Mouse (Mus musculus) lung, embryonic 14.5 days (tissue): ENCODE measurements around the gene Dhdds. TPM values are rescaled to one million over a fixed set of nuclear protein-coding genes. Genes with fewer than 3 reads are reported as not detected.
A peak's percentile ranks its signal among the peaks of the same experiment; 100 is the strongest.

ENCODE experiments used
- ATAC-seq: fragments of 200-750 bp; cut with Nextera tagmentation; 2 replicates; pipeline ENCODE4 v1.8.0; 2017; ENCODE audit warnings: mild to moderate bottlenecking, moderate TSS enrichment, moderate library complexity; ENCODE audit not compliant: insufficient read depth
- DNase-seq: peaks from one replicate; pipeline ENCODE4 v3.0.0-alpha.2; 2015
- H3K27ac ChIP-seq: fragments of 300-500 bp; sonication (generic); 2 replicates; pipeline ENCODE4 v1.5.1; 2014; ENCODE audit warnings: low read depth, mild to moderate bottlenecking, moderate library complexity
- H3K27me3 ChIP-seq: fragments of 300-500 bp; sonication (generic); 2 replicates; pipeline ENCODE4 v1.6.1; 2014; ENCODE audit warnings: low read length, control low read depth; ENCODE audit not compliant: insufficient read depth
- H3K36me3 ChIP-seq: fragments of 300-500 bp; sonication (generic); 2 replicates; pipeline ENCODE4 v1.6.1; 2014; ENCODE audit warnings: control low read depth; ENCODE audit not compliant: insufficient read depth
- H3K4me1 ChIP-seq: fragments of 300-500 bp; sonication (generic); 2 replicates; pipeline ENCODE4 v1.6.1; 2014; ENCODE audit warnings: antibody characterized with exemption, control low read depth; ENCODE audit not compliant: insufficient read depth
- H3K4me2 ChIP-seq: fragments of 300-500 bp; sonication (generic); 2 replicates; pipeline ENCODE4 v1.6.1; 2014; ENCODE audit warnings: mild to moderate bottlenecking
- H3K4me3 ChIP-seq: fragments of 300-500 bp; sonication (generic); 2 replicates; pipeline ENCODE4 v1.5.1; 2014; ENCODE audit warnings: low read depth, low read length
- H3K9ac ChIP-seq: fragments of 300-500 bp; sonication (generic); 2 replicates; pipeline ENCODE4 v1.6.1; 2014
- H3K9me3 ChIP-seq: fragments of 300-500 bp; sonication (generic); 2 replicates; pipeline ENCODE4 v1.6.1; 2016; ENCODE audit warnings: low read depth, low read length, control low read depth
- CTCF ChIP-seq: IDR thresholded peaks from 2 replicates; pipeline ENCODE4 v1.5.1; 2016; ENCODE audit warnings: antibody characterized with exemption, low read depth
- WGBS: fragments of 180-500 bp; shearing (Covaris S2); extraction: QIAGEN DNeasy Blood & Tissue Kit; methylation state at CpG from one replicate; pipeline ENCODE4 v1.1.7; 2014; 5-methylcytosine and 5-hydroxymethylcytosine counted together
- polyA plus RNA-seq: library from polyadenylated mRNA; unstranded; fragments of >200 nt; fragmentation: Nextera tagmentation; extraction: Ambion mirVana; gene quantifications from 2 replicates; pipeline ENCODE4 v1.2.1, GENCODE M21; 2014

Dhdds gene
- polyA plus RNA-seq, 1 experiment from 2014 or later: 43.7 TPM

DNA sequence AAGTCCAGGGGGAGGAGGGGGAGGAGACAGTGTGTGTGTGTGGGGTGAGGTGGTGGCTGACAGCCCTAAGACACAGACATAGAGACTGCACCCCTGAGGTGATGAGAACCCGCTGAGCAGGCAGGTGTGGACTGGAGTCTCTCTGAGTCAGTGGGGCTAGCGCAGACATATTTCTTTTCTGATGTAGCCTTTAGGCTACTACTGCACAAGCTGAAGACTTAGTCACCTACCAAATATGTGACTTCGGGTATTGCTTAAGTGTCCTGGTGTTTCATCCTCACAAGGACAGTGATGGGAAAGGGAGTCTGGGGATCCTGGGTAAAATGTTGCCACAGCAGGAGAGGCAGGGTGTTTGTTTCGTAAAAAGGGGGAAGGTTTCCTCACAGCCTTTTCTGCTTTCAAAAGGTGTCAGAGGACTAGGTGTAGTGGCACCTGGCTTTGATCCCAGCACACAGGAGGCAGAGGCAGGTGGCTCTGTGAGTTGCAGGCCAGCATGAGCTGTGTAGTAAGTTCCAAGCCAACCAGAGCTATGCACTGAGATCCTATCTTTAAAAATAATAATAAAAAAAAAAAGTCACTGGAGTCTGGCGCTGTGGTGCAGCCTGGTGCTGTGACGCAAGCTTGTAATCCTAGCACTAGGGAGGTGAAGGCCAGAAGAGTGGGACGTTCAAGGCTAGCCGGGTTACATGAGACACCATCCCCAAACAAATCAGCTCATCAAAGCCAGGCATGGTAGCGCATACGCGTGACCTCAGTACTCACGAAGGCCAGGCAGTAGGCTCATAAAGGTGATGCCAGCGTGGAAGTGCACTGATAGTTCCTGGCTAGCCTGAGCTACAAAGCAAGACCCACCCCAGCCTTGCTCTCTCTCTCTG is 60.1 kb downstream of the Dhdds start:
- DNase-seq (no peak), ATAC-seq (no peak)
- no peak for TF ChIP-seq CTCF
- Histone ChIP-seq H3K27ac (no peak overlapping the region), H3K9me3 (no peaks in the 10 kb centered on the region), H3K4me1 (no peaks in the 10 kb centered on the region), H3K27me3 (no peaks in the 10 kb centered on the region), H3K4me2 (no peak overlapping the region), H3K9ac (no peak overlapping the region), H3K4me3 (no peak overlapping the region), H3K36me3 (no peaks in the 10 kb centered on the region)
- WGBS: 72% methylated on average over 13 of the region's 13 CpGs

DNA sequence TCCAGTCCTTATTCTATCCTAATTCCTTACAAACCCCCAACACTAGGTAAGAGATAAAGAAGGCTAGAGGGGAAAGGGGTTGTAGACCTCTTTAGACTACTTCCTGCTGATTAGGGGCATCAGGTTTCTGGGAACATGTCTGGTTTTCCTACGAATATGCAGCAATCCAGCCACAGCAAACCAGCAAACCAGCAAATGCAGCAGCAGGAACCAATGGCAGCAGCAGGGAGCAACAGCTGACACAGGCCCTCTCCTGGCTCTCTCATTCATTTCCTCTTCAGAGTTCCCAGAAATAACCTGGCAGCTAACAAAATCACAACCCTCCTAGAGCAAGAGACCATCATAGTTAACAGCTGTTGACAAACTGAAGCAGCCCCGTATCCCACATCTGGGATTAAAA is 62.6 kb downstream of the Dhdds start:
- DNase-seq: no peak
- no peak overlapping the region for H3K27ac ChIP-seq
- no peak overlapping the region for H3K9ac ChIP-seq
- H3K4me3 ChIP-seq: no peak overlapping the region
- no peaks in the 10 kb centered on the region for H3K9me3 ChIP-seq
- 44% methylated on average over 2 of the region's 2 CpGs for WGBS
- no peaks in the 10 kb centered on the region for H3K36me3 ChIP-seq
- no peak overlapping the region for H3K4me2 ChIP-seq
- H3K27me3 ChIP-seq: no peaks in the 10 kb centered on the region
- H3K4me1 ChIP-seq: no peaks in the 10 kb centered on the region
- no peak for ATAC-seq
- no peak for TF ChIP-seq CTCF

DNA sequence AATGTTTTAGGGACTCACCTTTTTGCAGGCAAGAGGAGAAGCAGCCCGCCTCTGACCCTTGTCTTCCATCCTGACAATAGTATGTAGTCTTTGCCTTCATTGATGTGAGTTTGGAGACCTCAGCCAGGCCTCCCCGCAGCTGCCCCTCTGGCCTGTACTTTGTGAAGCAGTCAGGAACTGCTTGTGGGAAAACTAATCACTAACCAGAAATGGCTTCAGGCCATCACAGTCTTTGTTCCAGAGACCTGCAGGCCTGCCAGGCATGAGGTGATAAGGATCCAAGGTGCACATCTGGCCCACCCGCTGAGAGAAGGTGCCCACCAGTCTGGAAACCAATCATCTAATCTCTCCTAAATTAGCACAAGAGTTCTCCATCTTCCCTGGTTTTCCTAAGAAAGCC is 68.9 kb downstream of the Dhdds start:
- Histone ChIP-seq H3K9ac (no peak overlapping the region), H3K27me3 (no peaks in the 10 kb centered on the region), H3K4me1 (no peaks in the 10 kb centered on the region), H3K4me3 (no peak overlapping the region), H3K4me2 (no peak overlapping the region), H3K9me3 (no peaks in the 10 kb centered on the region), H3K36me3 (no peaks in the 10 kb centered on the region), H3K27ac (no peak overlapping the region)
- DNase-seq (no peak), ATAC-seq (no peak)
- 84% methylated on average over 3 of the region's 3 CpGs for WGBS
- no peak for TF ChIP-seq CTCF

DNA sequence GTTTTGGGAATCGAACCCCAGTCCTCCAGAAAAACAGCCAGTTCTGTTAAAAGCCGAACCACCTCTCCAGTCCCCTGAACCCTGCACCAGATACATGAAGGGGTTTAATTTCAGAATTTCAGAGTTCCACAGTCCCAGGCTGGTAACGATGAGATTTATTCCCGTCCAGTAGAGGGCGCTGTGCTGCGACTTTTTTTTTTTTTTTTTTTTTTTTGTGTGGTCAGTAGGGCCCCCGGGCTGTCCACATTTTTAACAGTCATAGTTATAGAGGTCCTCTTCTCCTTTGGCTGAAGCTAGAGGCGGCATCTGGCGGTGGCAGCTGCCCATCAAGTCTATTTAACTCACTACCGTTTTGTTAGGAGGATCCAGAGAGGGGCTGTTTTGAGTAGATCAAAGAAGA is 69.4 kb downstream of the Dhdds start:
- H3K9ac ChIP-seq: no peak overlapping the region
- DNase-seq (peak; percentile 51), ATAC-seq (no peak)
- no peaks in the 10 kb centered on the region for H3K36me3 ChIP-seq
- no peaks in the 10 kb centered on the region for H3K27me3 ChIP-seq
- peak; percentile 59 for TF ChIP-seq CTCF
- no peak overlapping the region for H3K27ac ChIP-seq
- H3K4me2 ChIP-seq: no peak overlapping the region
- 13% methylated on average over 10 of the region's 10 CpGs for WGBS
- H3K4me1 ChIP-seq: no peaks in the 10 kb centered on the region
- H3K4me3 ChIP-seq: no peak overlapping the region
- no peaks in the 10 kb centered on the region for H3K9me3 ChIP-seq

DNA sequence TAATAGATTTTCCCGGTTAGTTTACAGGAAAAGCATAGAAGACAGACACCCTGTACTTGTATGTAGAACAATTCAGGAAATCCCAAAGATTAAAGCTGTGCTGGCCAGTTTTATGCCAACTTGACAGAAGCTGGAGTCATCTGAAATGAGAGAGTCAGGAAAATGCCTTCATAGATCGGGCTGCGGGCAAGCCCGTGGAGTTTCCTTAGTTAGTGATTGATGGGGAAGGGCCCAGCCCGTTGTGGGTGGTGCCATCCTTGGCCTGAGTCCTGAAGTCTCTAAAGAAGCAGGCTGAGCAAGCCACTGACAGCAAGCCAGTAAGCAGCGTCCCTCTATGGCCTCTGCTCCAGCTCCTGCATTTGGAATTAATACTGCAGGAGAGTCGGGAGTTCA is 71.4 kb downstream of the Dhdds start:
- H3K4me1 ChIP-seq: no peaks in the 10 kb centered on the region
- 18% methylated on average over 7 of the region's 7 CpGs for WGBS
- H3K4me2 ChIP-seq: peak overlapping the region; percentile 3; the same call in 1 of the 2 replicates
- no peak for ATAC-seq
- H3K27ac ChIP-seq: peak overlapping the region; percentile 47
- no peak overlapping the region for H3K4me3 ChIP-seq
- peak; percentile 55 for DNase-seq
- H3K27me3 ChIP-seq: no peaks in the 10 kb centered on the region
- no peak overlapping the region for H3K9ac ChIP-seq
- H3K36me3 ChIP-seq: no peaks in the 10 kb centered on the region
- no peak for TF ChIP-seq CTCF
- no peaks in the 10 kb centered on the region for H3K9me3 ChIP-seq

DNA sequence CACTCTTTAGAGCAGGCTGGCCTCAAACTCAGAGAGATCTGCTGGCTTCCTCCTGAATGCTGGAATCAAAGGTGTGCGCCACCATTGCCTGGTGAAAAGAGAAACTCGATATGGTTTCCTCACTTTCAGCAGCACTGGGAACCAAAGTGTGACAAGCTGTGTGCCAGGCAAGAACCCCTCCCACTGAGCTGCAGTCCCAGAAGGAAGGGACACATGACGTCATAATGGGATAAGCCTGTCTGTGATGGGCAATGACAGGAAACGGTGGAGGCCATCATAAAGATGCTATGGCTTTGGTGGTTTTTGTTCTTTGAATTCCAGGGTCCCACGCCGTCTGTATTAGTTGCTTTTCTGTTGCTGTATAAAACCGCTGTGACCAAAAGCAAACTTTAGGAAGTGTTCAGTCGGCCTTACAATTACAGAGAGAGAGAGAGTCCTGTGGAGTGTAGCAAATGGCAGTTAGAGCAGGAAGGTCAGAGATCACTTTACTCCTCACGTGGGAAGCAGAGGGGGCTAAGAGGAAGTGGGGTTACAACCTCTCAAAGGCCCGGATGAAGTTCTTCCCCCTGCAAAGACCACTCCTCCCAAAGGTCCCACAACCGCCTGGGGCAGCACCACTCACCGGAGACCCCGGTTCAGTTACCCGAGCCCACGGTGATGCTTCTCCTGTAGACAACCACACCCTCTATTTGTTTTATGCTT is 72.0 kb downstream of the Dhdds start:
- 32% methylated on average over 15 of the region's 15 CpGs for WGBS
- DNase-seq (peak; percentile 60), ATAC-seq (no peak)
- Histone ChIP-seq H3K9ac (no peak overlapping the region), H3K36me3 (no peaks in the 10 kb centered on the region), H3K27ac (peak overlapping the region; percentile 47; the same call in 1 of the 2 replicates), H3K27me3 (no peaks in the 10 kb centered on the region), H3K4me2 (peak overlapping the region; percentile 3; the same call in 1 of the 2 replicates), H3K9me3 (no peaks in the 10 kb centered on the region), H3K4me3 (no peak overlapping the region), H3K4me1 (no peaks in the 10 kb centered on the region)
- TF ChIP-seq CTCF: no peak

DNA sequence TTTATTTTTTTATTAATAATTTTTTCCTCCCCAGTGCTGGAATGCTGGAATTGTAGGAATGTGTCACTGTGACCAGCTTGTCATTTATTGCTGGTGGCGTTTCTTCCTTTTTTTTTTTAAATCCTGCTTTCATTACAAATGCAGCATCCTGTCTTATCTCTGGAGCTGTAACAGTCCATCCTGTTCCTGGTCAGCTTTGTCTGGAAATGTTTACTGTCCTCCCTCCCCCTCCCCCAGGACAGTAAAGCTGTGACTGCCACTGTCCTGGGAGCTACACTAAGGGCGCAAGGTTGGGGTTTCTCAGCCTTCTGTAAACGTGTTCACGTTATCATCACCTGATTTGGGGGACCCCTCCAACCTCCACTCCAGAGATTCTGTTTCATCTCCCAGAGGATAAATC is 75.5 kb downstream of the Dhdds start:
- Histone ChIP-seq H3K27ac (no peak overlapping the region), H3K36me3 (no peaks in the 10 kb centered on the region), H3K4me3 (no peak overlapping the region), H3K4me1 (no peaks in the 10 kb centered on the region), H3K27me3 (no peaks in the 10 kb centered on the region), H3K4me2 (no peak overlapping the region), H3K9ac (no peak overlapping the region), H3K9me3 (no peaks in the 10 kb centered on the region)
- no peak for TF ChIP-seq CTCF
- DNase-seq (no peak), ATAC-seq (no peak)
- 44% methylated on average over 4 of the region's 4 CpGs for WGBS
